Mouse (Mus musculus) brain, embryonic 14.5 days (tissue): ENCODE measurements around the gene Jakmip3.

ENCODE experiments used
- CTCF ChIP-seq: fragments of 200-500 bp; IDR thresholded peaks from 2 replicates; pipeline ENCODE4 v1.5.1; 2012; ENCODE audit warnings: inconsistent platforms, mild to moderate bottlenecking, moderate library complexity, borderline replicate concordance; ENCODE audit not compliant: insufficient read depth, insufficient read length; ENCODE audit errors: extremely low read depth
- POLR2A ChIP-seq: fragments of 200-500 bp; IDR thresholded peaks from 2 replicates; pipeline ENCODE4 v1.6.1; 2012; ENCODE audit warnings: mild to moderate bottlenecking, inconsistent platforms, borderline replicate concordance; ENCODE audit not compliant: poor library complexity, insufficient read depth, insufficient read length, severe bottlenecking; ENCODE audit errors: extremely low read depth

GRCm38 (mm10) chr7:138957106-138957505 is 16.6 kb downstream of the Jakmip3 start:
- TF ChIP-seq CTCF (no peak), POLR2A (no peak)
